Mouse (Mus musculus): ENCODE data around the gene Gm37240. TPM values are rescaled to one million over a fixed set of nuclear protein-coding genes. Genes with fewer than 3 reads are reported as not detected.

Gm37240 gene
- total and polyA plus RNA-seq, 2 experiments from 2014 or later = 0.43 to 1.9 TPM

- Histone ChIP-seq H3K27ac (ENCODE audit: low read depth, low read length) (no peak overlapping the region), H3K4me2 (ENCODE audit: low read depth, low read length, poor library complexity, severe bottlenecking) (no peak overlapping the region), H3K36me3 (ENCODE audit: insufficient read depth, low read length) (no peaks in the 10 kb centered on the region), H3K4me1 (ENCODE audit: insufficient read depth, low read length) (no peaks in the 10 kb centered on the region), H3K9me3 (ENCODE audit: low read length) (no peaks in the 10 kb centered on the region), H3K4me3 (ENCODE audit: low read depth, low read length) (no peak overlapping the region), H3K27me3 (ENCODE audit: insufficient read depth, low read length) (no peaks in the 10 kb centered on the region), H3K9ac (replicated peaks; ENCODE audit: low read length, poor library complexity, severe bottlenecking) (no peak overlapping the region)
- 89% methylated on average over 4 of the region's 4 CpGs for WGBS
- DNase-seq (ENCODE audit: low spot score) = no peak
- TF ChIP-seq CTCF (IDR thresholded peaks at IDR 0.05) = no peak
- ATAC-seq (ENCODE audit: low FRiP score) = no peak
Measured at GRCm38 (mm10) chr3:85042126-85042525, 845.2 kb downstream of the Gm37240 start.

DNA sequence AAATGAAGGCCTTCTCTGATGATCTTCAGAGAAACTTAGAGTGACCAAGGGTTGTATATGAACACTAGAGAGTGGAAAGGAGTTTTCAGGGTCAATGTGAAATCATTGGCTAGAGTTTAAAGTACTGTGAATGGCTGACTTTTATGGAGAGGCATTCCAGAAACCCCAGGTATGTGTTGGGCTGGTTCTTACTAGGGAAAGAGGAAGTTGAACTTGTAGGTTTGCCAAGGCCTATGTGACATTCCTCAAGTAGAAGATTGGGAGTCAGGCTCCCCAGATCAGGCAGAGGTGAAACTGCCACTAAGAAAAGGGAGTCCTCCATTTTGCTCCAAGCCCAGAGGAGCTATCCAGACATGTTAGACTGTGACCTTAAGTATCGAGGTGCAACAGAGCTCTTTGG lies 858.2 kb downstream of the Gm37240 start:
- TF ChIP-seq CTCF (IDR thresholded peaks at IDR 0.05) = no peak
- H3K4me1 ChIP-seq (ENCODE audit: insufficient read depth, low read length) = 0 out of 2 replicates have a peak, but pooled peaks cover 2% of the 10 kb centered on the region
- H3K27me3 ChIP-seq (ENCODE audit: insufficient read depth, low read length) = no peaks in the 10 kb centered on the region
- H3K4me2 ChIP-seq (ENCODE audit: low read depth, low read length, poor library complexity, severe bottlenecking) = no peak overlapping the region
- DNase-seq (ENCODE audit: low spot score) (no peak), ATAC-seq (ENCODE audit: low FRiP score) (no peak)
- H3K4me3 ChIP-seq (ENCODE audit: low read depth, low read length) = no peak overlapping the region
- no peak overlapping the region for H3K9ac ChIP-seq (replicated peaks; ENCODE audit: low read length, poor library complexity, severe bottlenecking)
- H3K9me3 ChIP-seq (ENCODE audit: low read length) = no peaks in the 10 kb centered on the region
- H3K27ac ChIP-seq (ENCODE audit: low read depth, low read length) = no peak overlapping the region
- 88% methylated on average over 1 of the region's 1 CpGs for WGBS
- no peaks in the 10 kb centered on the region for H3K36me3 ChIP-seq (ENCODE audit: insufficient read depth, low read length)

GRCm38 (mm10) chr3:85024817-85025705 lies 862.3 kb downstream of the Gm37240 start:
- no peaks in the 10 kb centered on the region for H3K27me3 ChIP-seq (ENCODE audit: insufficient read depth, low read length)
- H3K9me3 ChIP-seq (ENCODE audit: low read length) = no peaks in the 10 kb centered on the region
- H3K4me3 ChIP-seq (ENCODE audit: low read depth, low read length) = no peak overlapping the region
- ATAC-seq (ENCODE audit: low FRiP score) (no peak), DNase-seq (ENCODE audit: low spot score) (no peak)
- H3K36me3 ChIP-seq (ENCODE audit: insufficient read depth, low read length) = no peaks in the 10 kb centered on the region
- no peak for TF ChIP-seq CTCF (IDR thresholded peaks at IDR 0.05)
- H3K4me2 ChIP-seq (ENCODE audit: low read depth, low read length, poor library complexity, severe bottlenecking) = no peak overlapping the region
- 18% methylated on average over 6 of the region's 6 CpGs for WGBS
- H3K9ac ChIP-seq (replicated peaks; ENCODE audit: low read length, poor library complexity, severe bottlenecking) = no peak overlapping the region; the same call in 1 of the 2 replicates
- no peak overlapping the region for H3K27ac ChIP-seq (ENCODE audit: low read depth, low read length)
- 0 out of 2 replicates have a peak, but pooled peaks cover 2% of the 10 kb centered on the region for H3K4me1 ChIP-seq (ENCODE audit: insufficient read depth, low read length)

GRCm38 (mm10) chr3:85024237-85024636 lies 863.1 kb downstream of the Gm37240 start:
- H3K9ac ChIP-seq (replicated peaks; ENCODE audit: low read length, poor library complexity, severe bottlenecking) = no peak overlapping the region
- no peaks in the 10 kb centered on the region for H3K9me3 ChIP-seq (ENCODE audit: low read length)
- H3K36me3 ChIP-seq (ENCODE audit: insufficient read depth, low read length) = no peaks in the 10 kb centered on the region
- H3K27me3 ChIP-seq (ENCODE audit: insufficient read depth, low read length) = no peaks in the 10 kb centered on the region
- H3K4me1 ChIP-seq (ENCODE audit: insufficient read depth, low read length) = 0 out of 2 replicates have a peak, but pooled peaks cover 2% of the 10 kb centered on the region
- TF ChIP-seq CTCF (IDR thresholded peaks at IDR 0.05) = no peak
- H3K4me3 ChIP-seq (ENCODE audit: low read depth, low read length) = no peak overlapping the region
- DNase-seq (ENCODE audit: low spot score) (no peak), ATAC-seq (ENCODE audit: low FRiP score) (no peak)
- H3K27ac ChIP-seq (ENCODE audit: low read depth, low read length) = no peak overlapping the region
- 78% methylated on average over 2 of the region's 2 CpGs for WGBS
- H3K4me2 ChIP-seq (ENCODE audit: low read depth, low read length, poor library complexity, severe bottlenecking) = no peak overlapping the region

- ATAC-seq (ENCODE audit: low FRiP score) = no peak
- no peak overlapping the region for H3K27ac ChIP-seq (ENCODE audit: low read depth, low read length)
Measured at GRCm38 (mm10) chr3:85022800-85023199, 864.5 kb downstream of the Gm37240 start.

DNA sequence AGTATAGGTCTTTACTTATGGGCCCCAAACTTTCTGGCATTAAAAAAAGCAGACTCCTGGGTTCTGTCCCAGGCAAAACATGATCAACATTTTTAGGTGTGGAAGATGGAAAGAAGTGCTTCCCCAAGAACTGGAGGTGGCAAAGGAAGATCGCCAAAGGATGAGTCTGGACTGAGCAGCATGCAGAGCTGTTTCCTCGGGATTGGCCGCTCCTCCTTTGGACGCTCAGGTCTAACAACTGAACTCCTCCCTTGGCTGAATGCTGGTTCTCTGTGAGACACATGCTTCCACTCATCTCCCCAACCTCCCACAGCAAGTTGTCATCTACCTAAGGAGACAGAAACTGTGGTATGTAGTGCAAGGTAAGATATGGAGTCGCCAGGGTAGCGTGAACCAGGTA lies 865.5 kb downstream of the Gm37240 start:
- no peak for ATAC-seq (ENCODE audit: low FRiP score)
- no peak for TF ChIP-seq CTCF (IDR thresholded peaks at IDR 0.05)
- 93% methylated on average over 6 of the region's 6 CpGs for whole genome bisulfite sequencing
- Histone ChIP-seq H3K4me3 (ENCODE audit: low read depth, low read length) (no peak overlapping the region), H3K9me3 (ENCODE audit: low read length) (no peaks in the 10 kb centered on the region), H3K36me3 (ENCODE audit: insufficient read depth, low read length) (no peaks in the 10 kb centered on the region), H3K4me2 (ENCODE audit: low read depth, low read length, poor library complexity, severe bottlenecking) (no peak overlapping the region), H3K4me1 (ENCODE audit: insufficient read depth, low read length) (0 out of 2 replicates have a peak, but pooled peaks cover 2% of the 10 kb centered on the region), H3K9ac (replicated peaks; ENCODE audit: low read length, poor library complexity, severe bottlenecking) (no peak overlapping the region), H3K27me3 (ENCODE audit: insufficient read depth, low read length) (no peaks in the 10 kb centered on the region), H3K27ac (ENCODE audit: low read depth, low read length) (no peak overlapping the region)
- no peak for DNase-seq (ENCODE audit: low spot score)

More at GRCm38 (mm10) chr3:85022800-85023199, 864.5 kb downstream of the Gm37240 start:
- 87% methylated on average over 11 of the region's 11 CpGs for WGBS
- Histone ChIP-seq H3K9ac (replicated peaks; ENCODE audit: low read length, poor library complexity, severe bottlenecking) (no peak overlapping the region), H3K4me2 (ENCODE audit: low read depth, low read length, poor library complexity, severe bottlenecking) (no peak overlapping the region), H3K9me3 (ENCODE audit: low read length) (no peaks in the 10 kb centered on the region), H3K4me1 (ENCODE audit: insufficient read depth, low read length) (0 out of 2 replicates have a peak, but pooled peaks cover 2% of the 10 kb centered on the region), H3K27me3 (ENCODE audit: insufficient read depth, low read length) (no peaks in the 10 kb centered on the region), H3K36me3 (ENCODE audit: insufficient read depth, low read length) (no peaks in the 10 kb centered on the region), H3K4me3 (ENCODE audit: low read depth, low read length) (no peak overlapping the region)
- no peak for DNase-seq (ENCODE audit: low spot score)
- no peak for TF ChIP-seq CTCF (IDR thresholded peaks at IDR 0.05)

Data from midbrain, postnatal 0 days (tissue).